Mouse (Mus musculus) embryonic facial prominence, embryonic 14.5 days (tissue): ENCODE results near the gene Cd2bp2. TPM values are rescaled to one million over a fixed set of nuclear protein-coding genes. Genes with fewer than 3 reads are reported as not detected.
"Not testable (repeated sequence)": the region's sequence is repeated elsewhere in the genome, so short reads cannot be mapped to it uniquely, and the experiment has no call there.

Experiments used
- ATAC-seq: fragments of 200-750 bp; cut with Nextera tagmentation; 2 replicates; pipeline ENCODE4 v1.8.0; 2017; ENCODE audit warnings: low read depth, moderate number of reproducible peaks, moderate TSS enrichment
- DNase-seq: peaks from one replicate; pipeline ENCODE4 v3.0.0-alpha.2; 2015; ENCODE audit warnings: low spot score
- H3K27ac ChIP-seq: fragments of 300-500 bp; sonication (generic); replicated peaks from 2 replicates; pipeline ENCODE4 v1.5.1; 2014; ENCODE audit warnings: low read depth, mild to moderate bottlenecking, low read length, moderate library complexity
- H3K27me3 ChIP-seq: fragments of 300-500 bp; sonication (generic); replicated peaks from 2 replicates; pipeline ENCODE4 v1.6.1; 2014; ENCODE audit warnings: low read length; ENCODE audit not compliant: control insufficient read depth, insufficient read depth
- H3K36me3 ChIP-seq: fragments of 300-500 bp; sonication (generic); 2 replicates; pipeline ENCODE4 v1.6.1; 2014; ENCODE audit warnings: low read length, mixed read lengths; ENCODE audit not compliant: control insufficient read depth, insufficient read depth
- H3K4me1 ChIP-seq: fragments of 300-500 bp; sonication (generic); 2 replicates; pipeline ENCODE4 v1.6.1; 2014; ENCODE audit warnings: antibody characterized with exemption, low read length; ENCODE audit not compliant: control insufficient read depth, insufficient read depth
- H3K4me2 ChIP-seq: fragments of 300-500 bp; sonication (generic); 2 replicates; pipeline ENCODE4 v1.6.1; 2014; ENCODE audit warnings: low read depth, mild to moderate bottlenecking, low read length, moderate library complexity, mixed read lengths
- H3K4me3 ChIP-seq: fragments of 300-500 bp; sonication (generic); 2 replicates; pipeline ENCODE4 v1.5.1; 2014; ENCODE audit warnings: low read depth, mild to moderate bottlenecking, low read length
- H3K9ac ChIP-seq: fragments of 300-500 bp; sonication (generic); 2 replicates; pipeline ENCODE4 v1.6.1; 2014; ENCODE audit warnings: low read depth, mild to moderate bottlenecking, low read length, moderate library complexity, mixed read lengths
- H3K9me3 ChIP-seq: fragments of 300-500 bp; sonication (generic); 2 replicates; pipeline ENCODE4 v1.6.1; 2016; ENCODE audit warnings: low read length; ENCODE audit not compliant: control insufficient read depth
- WGBS: fragments of 180-500 bp; shearing (Covaris S2); extraction: QIAGEN DNeasy Blood & Tissue Kit; methylation state at CpG from one replicate; pipeline ENCODE4 v1.1.7; 2014; 5-methylcytosine and 5-hydroxymethylcytosine counted together
- polyA plus RNA-seq: library from polyadenylated mRNA; unstranded; fragments of >200 nt; fragmentation: Nextera tagmentation; extraction: Ambion mirVana; gene quantifications from 2 replicates; pipeline ENCODE4 v1.2.1, GENCODE M21; 2014

Gene Cd2bp2
- polyA plus RNA-seq, 1 experiment from 2014 or later, result 45.4 TPM

DNA sequence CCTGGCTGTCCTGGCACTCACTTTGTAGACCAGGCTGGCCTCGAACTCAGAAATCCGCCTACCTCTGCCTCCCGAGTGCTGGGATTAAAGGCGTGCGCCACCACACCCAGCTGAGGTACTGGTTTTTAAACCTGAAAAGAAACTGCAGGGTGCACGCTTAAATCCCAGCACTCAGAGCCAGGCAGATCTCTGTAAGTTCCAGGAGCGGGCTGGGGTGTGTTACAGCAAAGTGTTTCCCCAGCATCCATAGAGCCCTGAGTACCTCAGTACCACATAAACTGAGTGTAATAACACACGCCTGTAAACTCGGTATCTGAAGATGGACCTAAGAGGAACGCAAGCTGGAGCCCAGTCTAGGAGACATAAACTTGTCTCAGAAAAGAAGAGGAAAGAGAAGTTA is 8.5 kb downstream of the Cd2bp2 start:
- 69% methylated on average over 9 of the region's 10 CpGs for WGBS
- Histone ChIP-seq H3K27me3 (no peaks in the 10 kb centered on the region), H3K36me3 (peaks cover 13% of the 10 kb centered on the region), H3K4me2 (no peak overlapping the region), H3K9me3 (no peaks in the 10 kb centered on the region), H3K4me1 (no peaks in the 10 kb centered on the region), H3K9ac (no peak overlapping the region), H3K27ac (no peak overlapping the region), H3K4me3 (no peak overlapping the region)
- DNase-seq, result no peak
- ATAC-seq, result no peak

DNA sequence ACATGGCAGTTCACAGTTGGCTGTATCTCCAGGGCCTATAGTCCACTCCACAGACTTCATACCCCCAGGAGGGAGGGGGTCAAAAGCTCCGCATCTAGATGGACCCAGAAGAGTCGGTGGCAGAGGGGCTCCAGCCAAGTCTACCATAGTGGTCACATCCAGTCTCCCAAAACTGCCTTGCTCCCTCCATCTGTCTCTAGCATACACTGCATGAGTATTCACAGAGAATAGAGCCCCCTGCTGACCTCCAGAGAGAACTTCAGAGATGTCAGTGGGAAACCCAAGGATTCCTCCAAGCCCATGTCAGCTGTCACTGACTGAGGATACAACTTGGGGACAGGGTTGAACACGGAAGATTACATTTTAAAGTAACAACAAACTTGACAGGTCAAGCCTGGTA is 10.2 kb downstream of the Cd2bp2 start:
- Histone ChIP-seq H3K9ac (no peak overlapping the region), H3K36me3 (no peaks in the 10 kb centered on the region), H3K4me1 (no peaks in the 10 kb centered on the region), H3K27me3 (no peaks in the 10 kb centered on the region), H3K9me3 (no peaks in the 10 kb centered on the region), H3K27ac (no peak overlapping the region), H3K4me2 (no peak overlapping the region), H3K4me3 (no peak overlapping the region)
- ATAC-seq (0 out of 2 replicates have a peak, but pooled peaks have one; percentile 16), DNase-seq (peak; percentile 54)
- WGBS, result 61% methylated on average over 3 of the region's 3 CpGs

DNA sequence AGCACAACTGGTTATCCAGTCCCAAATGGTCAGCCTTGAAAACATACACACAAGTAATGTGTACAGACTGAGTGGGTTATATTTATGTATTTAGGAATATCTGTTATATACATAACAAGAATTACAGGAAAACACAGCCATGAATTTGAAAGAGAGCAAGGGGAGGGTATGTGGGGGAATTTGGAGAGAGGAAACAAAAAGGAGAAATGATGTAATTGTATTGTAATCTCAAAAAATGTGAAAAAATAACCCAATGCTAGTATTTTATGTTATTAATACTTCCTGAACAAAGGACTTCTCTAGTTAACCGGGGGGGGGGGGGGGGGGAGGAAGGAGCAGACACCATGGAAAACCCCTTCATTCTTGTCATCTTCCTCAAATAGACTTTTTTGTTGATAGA is 11.1 kb downstream of the Cd2bp2 start:
- H3K4me2 ChIP-seq, result no peak overlapping the region
- no peaks in the 10 kb centered on the region for H3K9me3 ChIP-seq
- no peak overlapping the region for H3K9ac ChIP-seq
- WGBS, result 60% methylated on average over 1 of the region's 1 CpGs
- no peaks in the 10 kb centered on the region for H3K36me3 ChIP-seq
- no peak overlapping the region for H3K4me3 ChIP-seq
- no peak for ATAC-seq
- H3K4me1 ChIP-seq, result no peaks in the 10 kb centered on the region
- DNase-seq, result no peak
- H3K27me3 ChIP-seq, result no peaks in the 10 kb centered on the region
- no peak overlapping the region for H3K27ac ChIP-seq

DNA sequence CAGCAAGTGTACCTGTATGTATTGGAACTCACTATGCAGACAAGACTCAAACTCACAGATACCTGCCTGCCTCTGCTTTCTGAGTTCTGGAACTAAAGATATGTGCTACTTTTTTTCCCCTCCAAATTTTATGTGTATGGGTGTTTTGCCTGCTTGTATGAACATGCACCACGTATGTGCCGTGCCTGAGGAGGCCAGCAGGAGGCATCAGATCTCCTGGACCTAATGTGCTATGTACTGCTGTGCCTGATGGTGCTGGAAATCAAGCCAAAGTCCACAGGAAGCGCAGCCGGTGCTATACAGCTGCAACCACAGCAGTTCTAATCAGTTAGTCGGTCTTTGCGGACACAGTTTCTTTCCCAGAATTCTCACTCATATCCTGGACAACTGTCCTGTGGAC is 12.0 kb downstream of the Cd2bp2 start:
- 66% methylated on average over 6 of the region's 6 CpGs for WGBS
- Histone ChIP-seq H3K4me1 (no peaks in the 10 kb centered on the region), H3K9ac (no peak overlapping the region), H3K4me2 (no peak overlapping the region), H3K36me3 (no peaks in the 10 kb centered on the region), H3K9me3 (peaks cover 3% of the 10 kb centered on the region; the same call in 1 of the 2 replicates), H3K27ac (no peak overlapping the region), H3K4me3 (no peak overlapping the region), H3K27me3 (no peaks in the 10 kb centered on the region)
- DNase-seq (no peak), ATAC-seq (no peak)

DNA sequence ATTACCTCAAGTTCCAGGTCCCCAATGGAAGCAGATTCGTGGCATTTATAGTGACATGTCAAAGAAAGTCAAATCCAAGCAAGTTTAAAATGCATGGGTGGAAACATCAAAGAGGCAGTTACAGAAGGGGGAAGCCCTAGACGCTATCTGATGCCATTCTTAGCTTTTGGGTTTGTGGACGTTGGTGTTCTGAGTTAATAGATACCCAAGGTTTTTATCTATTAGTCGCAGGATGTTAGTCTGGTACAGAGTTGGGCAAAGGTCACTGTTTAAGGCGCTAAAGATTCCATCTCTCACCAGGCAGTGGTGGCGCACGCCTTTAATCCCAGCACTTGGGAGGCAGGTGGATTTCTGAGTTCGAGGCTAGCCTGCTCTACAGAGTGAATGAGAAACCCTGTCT is 12.5 kb downstream of the Cd2bp2 start:
- ATAC-seq (no peak), DNase-seq (no peak)
- Histone ChIP-seq H3K4me3 (no peak overlapping the region), H3K9ac (no peak overlapping the region), H3K4me1 (no peaks in the 10 kb centered on the region), H3K27me3 (no peaks in the 10 kb centered on the region), H3K4me2 (no peak overlapping the region), H3K27ac (no peak overlapping the region), H3K9me3 (peaks cover 3% of the 10 kb centered on the region; the same call in 1 of the 2 replicates), H3K36me3 (no peaks in the 10 kb centered on the region)
- 76% methylated on average over 8 of the region's 8 CpGs for WGBS

DNA sequence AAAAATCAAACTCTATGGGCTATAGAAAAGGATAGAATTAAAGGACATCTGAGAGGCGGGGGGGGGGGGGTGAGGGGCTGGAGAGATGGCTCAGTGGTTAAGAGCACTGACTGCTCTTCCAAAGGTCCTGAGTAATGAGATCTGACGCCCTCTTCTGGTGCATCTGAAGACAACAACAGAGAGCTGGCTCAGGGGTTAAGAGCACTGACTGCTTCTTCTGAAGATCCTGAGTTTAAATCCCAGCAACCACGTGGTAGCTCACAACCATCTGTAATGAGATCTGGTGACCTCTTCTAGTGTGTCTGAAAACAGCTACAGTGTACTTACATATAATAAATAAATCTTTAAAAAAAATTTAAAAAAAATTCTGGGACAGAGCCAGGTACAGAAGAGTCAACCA is 14.1 kb downstream of the Cd2bp2 start:
- H3K9ac ChIP-seq, H3K9me3 ChIP-seq, H3K4me1 ChIP-seq, H3K27me3 ChIP-seq, H3K27ac ChIP-seq, H3K36me3 ChIP-seq, ATAC-seq, H3K4me3 ChIP-seq, DNase-seq, H3K4me2 ChIP-seq: not testable (repeated sequence)
- 44% methylated on average over 3 of the region's 3 CpGs for WGBS

DNA sequence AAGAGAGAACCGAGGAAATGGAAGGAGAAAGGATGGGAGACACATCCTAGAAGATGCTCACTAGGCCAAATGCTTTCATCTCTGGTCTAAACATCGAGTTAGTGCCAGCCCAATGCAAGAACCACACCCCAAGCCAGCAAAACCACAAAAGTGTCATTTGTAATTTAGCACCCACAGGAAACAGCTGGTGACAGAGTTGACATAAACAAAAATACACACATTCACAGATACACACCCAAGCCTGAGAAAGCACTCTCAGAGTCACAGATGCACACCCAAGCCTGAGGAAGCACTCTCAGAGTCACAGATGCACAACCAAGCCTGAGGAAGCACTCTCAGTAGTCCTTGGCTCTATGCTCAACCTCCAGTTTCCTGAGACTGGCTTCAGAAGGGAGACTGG is 15.1 kb downstream of the Cd2bp2 start:
- no peak overlapping the region for H3K4me3 ChIP-seq
- H3K36me3 ChIP-seq, result no peaks in the 10 kb centered on the region
- peaks cover 3% of the 10 kb centered on the region; the same call in 1 of the 2 replicates for H3K9me3 ChIP-seq
- no peak overlapping the region for H3K27ac ChIP-seq
- no peaks in the 10 kb centered on the region for H3K4me1 ChIP-seq
- H3K9ac ChIP-seq, result no peak overlapping the region
- no peaks in the 10 kb centered on the region for H3K27me3 ChIP-seq
- 67% methylated on average over 2 of the region's 2 CpGs for WGBS
- DNase-seq, result peak; percentile 12
- H3K4me2 ChIP-seq, result no peak overlapping the region
- ATAC-seq, result no peak

DNA sequence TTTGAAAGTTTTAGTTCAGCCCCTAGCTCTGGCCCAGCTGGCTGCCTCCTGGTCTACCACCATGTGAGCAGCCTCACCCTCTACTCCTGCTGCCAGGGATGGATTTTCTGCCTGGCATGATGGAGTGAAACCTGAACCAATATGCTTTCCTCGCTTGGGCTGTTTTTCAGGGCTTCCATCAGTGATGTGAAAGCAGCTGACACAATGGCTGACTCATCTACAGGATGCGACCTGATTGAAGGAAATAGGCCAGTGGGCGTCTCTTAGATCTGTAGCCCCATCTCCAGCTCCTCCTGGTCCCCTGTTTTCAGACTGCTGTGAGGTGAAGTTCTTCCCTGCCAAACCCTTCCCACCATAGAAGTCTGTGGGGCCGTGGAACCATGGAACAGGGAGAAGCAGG is 18.9 kb downstream of the Cd2bp2 start:
- no peaks in the 10 kb centered on the region for H3K4me1 ChIP-seq
- WGBS, result 67% methylated on average over 4 of the region's 4 CpGs
- H3K27me3 ChIP-seq, result no peaks in the 10 kb centered on the region
- H3K4me2 ChIP-seq, result no peak overlapping the region
- H3K4me3 ChIP-seq, result no peak overlapping the region
- H3K36me3 ChIP-seq, result no peaks in the 10 kb centered on the region
- peaks cover 3% of the 10 kb centered on the region; the same call in 1 of the 2 replicates for H3K9me3 ChIP-seq
- no peak overlapping the region for H3K27ac ChIP-seq
- H3K9ac ChIP-seq, result no peak overlapping the region
- ATAC-seq (no peak), DNase-seq (no peak)

DNA sequence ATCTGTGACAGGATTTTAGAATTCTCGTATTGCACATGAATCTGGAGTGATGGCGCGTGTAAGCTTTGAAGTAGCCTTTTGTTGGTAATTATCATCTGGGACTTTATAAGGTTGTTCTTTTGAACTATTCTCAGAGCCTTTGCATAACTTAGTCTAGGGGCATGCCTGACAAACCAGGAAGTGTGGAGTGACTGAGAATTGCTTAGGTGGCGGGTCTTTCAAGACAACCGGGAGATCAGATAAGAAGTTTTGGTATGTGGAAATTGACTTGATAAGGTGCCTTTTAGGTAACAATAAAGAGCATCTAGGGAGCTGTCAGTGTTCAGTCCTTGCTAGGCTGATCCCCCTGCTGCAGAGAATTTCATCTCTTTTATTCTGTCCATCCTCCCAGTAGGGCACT is 29.3 kb downstream of the Cd2bp2 start:
- whole genome bisulfite sequencing, result 87% methylated on average over 5 of the region's 5 CpGs
- H3K4me1 ChIP-seq, result no peaks in the 10 kb centered on the region
- no peak for DNase-seq
- H3K27ac ChIP-seq, result no peak overlapping the region
- no peak overlapping the region for H3K4me3 ChIP-seq
- H3K4me2 ChIP-seq, result no peak overlapping the region
- no peak overlapping the region for H3K9ac ChIP-seq
- no peak for ATAC-seq
- H3K36me3 ChIP-seq, result no peaks in the 10 kb centered on the region
- H3K27me3 ChIP-seq, result no peaks in the 10 kb centered on the region
- no peaks in the 10 kb centered on the region for H3K9me3 ChIP-seq
